Mouse (Mus musculus) activated CD4-positive, CD25-positive, alpha-beta regulatory T cell, adult 4 months (primary cell): ENCODE results near the gene Anapc5. TPM values are rescaled to one million over a fixed set of nuclear protein-coding genes. Genes with fewer than 3 reads are reported as not detected.

ENCODE experiments used
- ATAC-seq: one replicate; pipeline ENCODE4 v1.8.0; 2017
- polyA plus RNA-seq, 2 experiments: library from polyadenylated mRNA; unstranded; fragments of 100-300 nt; shearing (Covaris generic); gene quantifications; one replicate each; pipeline ENCODE4 v1.2.1; 2017

Anapc5 gene
- polyA plus RNA-seq, result 10 to 100 TPM; 90.8 to 92.8 TPM

DNA sequence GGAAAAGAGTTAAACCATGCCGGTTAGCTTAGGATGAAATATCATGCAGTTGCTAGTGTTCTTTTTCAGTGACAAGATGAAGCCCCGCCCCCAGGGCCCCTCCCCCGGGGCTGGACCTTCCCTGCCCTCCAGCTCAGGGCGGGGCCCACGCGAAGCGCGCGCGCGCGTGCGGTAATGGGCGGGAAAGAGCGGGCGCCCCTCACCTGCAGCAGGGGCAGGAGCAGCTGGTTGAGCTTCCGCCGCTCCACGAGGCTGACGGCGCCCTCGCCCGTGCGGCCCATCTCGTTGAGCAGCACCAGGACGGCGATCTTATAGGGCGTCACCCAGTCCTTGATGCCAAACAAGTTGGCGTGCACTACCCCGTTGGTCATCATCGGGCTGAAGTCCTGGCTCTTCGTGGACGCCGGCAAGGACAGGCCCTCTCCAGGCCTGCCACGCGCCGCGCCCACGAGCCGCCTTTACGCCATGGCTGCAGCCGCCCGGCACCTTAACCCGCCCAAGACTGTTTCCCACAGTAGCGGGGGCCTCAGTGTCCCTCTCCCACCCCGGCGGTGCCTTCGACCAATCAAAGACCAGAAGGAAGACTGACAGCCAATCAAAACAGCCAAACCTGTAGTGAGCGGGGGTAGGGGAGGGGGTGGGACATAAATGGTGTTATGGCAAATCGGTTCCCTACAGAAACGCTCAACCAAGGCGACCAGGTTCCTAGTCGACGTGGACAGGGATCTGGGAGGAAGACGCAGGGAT is at the start of gene Anapc5:
TSS of gene Anapc5 (minus strand) at position 563 of the 747 bp plus-strand sequence.
- peak; percentile 96 for ATAC-seq

DNA sequence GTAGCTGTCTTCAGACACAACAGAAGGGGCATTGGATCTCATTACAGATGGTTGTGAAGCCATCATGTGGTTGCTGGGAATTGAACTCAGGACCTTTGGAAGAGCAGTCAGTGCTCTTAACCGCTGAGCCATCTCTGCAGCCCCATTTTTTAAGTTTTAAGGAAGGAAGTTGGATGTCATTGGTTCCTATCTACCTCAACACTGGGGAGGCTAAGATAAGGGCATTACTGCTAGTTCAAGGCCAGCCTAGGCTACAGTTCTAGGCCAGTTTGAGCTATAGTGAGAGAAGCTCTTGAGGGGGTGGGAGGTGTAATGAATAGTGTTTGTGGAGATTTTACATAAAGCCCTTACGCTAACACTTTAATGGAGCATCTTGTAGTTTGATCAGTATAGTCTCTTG is 41.9 kb upstream of the Anapc5 start:
- no peak for ATAC-seq

DNA sequence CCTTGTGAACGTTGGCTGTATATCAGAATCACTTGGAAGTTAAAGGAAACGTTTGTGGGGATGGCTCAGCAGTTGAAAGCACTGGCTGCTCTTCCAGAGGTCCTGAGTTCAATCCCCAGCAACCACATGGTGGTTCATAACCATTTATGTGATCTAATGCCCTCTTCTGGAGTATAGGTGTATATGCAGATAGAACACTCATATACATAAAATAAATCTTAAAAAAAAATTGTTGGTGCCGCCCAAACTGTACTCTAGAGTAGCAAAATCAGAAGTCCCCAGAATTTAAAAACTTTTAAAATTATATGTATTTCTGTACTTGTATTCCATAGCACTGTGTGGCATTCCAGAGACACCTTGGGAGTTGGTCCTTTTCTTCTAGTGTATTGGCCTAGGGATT is 34.7 kb upstream of the Anapc5 start:
- ATAC-seq, result no peak

DNA sequence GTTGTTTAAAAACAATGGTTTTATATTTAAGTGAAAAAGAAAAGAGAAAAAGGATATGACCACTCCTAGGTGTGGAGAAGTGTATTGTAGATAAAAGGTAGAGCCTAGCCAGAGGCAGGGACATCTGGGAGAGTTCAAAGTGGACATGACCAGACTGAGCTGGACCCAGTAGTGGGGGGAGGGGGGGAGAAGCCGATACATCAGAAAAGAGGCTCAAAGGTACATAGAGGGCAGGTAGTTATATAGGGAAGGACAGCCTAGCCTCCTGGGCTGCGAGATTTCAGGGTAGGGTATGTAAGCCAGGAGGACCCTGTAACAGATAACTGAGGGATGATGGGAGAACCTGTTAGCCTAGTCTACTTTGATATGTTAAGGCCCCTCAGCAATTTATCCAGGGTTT is 31.5 kb upstream of the Anapc5 start:
- ATAC-seq, result no peak

DNA sequence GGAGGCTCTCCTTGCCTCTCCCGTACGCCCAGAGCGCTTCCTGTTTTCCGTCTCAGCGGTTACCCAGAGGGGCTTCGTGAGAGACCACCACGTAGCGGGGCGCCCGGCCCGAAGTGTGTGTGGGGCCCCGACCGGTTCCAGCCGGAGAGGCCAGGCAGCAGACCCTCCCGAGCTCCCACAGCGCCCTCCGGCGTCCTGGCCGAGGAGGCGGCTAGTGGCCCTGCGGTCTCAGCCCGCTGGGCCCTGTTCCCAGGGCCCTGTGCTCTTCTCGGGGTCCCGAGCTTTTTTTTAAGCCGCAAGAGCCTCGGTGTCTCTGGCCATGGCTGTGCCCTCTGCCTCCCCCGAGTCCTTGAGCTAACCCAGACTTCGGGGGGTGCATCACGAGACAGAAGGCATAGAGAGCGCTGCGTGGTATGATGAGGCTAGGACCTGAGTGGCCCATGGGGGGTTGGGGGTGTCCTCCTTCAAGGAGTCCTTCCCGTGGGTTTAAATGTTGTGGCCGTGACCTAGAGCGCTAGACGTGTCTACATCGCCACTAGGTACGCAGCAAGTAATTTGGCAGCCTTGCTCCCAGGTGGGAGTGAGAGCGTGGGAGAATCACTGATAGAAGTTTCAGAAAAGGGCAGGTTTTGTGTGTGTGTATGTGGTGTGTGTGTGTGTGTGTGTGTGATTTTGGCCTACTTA is 29.3 kb upstream of the Anapc5 start:
- ATAC-seq, result peak; percentile 17

DNA sequence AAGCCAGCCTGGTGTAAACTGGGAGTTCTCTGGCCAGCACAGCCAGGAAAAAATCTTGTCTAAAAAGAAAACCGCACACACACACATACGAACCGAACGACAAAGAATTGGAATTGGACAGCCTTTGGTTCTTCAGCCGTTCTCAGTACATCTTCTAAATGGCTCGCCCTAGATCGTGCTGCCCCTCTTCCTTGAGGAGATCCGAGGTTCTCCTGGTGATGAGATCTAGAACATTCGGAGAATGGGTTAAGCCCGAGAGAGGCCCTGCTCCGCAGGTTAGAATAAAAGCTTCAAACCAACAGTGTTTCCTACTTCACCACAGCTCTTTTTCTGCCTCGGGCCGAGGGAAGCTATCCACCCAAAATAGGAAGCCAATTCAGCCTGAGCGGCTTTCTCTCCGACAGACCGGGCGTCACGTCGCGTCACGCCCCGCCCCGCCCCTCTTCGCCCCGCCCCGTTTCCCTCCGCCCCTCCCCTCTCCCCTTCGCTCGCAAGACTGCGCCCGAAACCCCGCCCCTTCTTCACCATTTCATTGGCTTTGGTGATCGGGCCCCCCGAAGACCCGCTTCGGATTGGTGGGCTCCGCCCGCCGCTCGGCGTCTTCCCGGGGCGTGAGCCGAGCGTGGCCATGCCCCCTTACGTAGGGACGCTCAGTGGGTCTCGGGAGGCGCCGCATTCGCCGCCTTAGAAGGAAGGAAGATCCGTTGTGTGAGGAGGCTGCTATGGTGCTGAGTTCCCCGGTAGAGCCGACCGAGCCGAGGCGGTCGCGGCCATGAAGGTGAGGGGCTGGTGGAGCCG is 28.6 kb upstream of the Anapc5 start, which contains the start of gene Rnf34:
TSS of gene Rnf34 (plus strand) at position 528 of the 798 bp plus-strand sequence.
- peak; percentile 95 for ATAC-seq

DNA sequence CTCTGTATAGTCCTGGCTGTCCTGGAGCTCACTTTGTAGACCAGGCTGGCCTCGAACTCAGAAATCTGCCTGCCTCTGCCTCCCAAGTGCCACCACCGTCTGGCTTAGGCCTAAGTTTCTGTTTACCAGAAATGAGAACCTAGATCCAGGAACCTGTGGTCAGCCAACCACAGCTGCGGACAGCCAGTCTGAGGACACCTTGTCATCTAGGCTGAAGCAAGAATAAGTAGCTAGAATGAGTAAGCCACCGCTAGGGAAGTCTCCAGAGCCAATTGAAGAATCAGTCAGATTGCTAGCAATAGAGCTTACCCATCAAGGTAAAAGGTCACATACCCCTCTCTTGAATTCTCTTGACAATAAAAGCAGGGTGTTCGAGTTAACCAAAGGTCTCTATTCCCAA is 22.7 kb upstream of the Anapc5 start:
- ATAC-seq, result no peak

DNA sequence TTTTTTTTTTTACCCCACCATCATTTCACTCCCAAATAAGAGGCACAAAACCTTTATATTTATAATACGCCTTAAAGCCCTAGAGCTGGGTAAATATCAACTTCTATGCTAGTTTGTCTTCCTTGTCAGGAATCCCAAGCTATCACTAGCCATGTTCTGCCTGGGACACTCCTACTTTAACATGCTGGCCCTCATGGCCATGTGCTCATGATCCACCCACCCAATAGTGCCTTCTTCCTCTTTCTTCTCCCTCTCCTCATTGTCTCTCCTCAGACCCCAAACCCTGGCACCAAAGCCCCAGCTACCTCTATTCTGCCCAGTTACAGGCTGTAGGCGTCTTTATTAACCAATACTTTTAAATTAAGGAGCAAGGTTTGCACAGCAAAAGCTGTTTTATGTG is 20.0 kb upstream of the Anapc5 start:
- ATAC-seq, result no peak

DNA sequence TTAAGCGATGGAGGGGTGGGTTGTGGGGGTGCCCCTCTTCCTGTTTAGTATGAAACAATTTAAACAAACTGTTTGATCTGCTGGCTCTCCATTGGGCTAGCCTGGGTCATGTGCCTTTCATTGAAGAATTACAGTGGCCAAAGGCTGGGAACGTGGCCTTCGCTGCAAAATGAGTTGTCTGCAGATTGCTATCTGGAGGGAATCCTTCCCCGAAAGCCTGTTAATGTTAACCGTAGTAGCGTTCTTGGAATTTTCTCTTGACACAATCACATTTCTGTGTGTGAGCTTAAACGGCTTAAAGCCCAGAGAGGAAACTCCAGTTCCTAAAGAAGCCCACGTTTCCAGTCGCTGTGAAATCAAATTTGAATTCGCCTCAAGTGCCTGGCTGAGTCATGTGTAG is 11.9 kb upstream of the Anapc5 start:
- ATAC-seq, result no peak

DNA sequence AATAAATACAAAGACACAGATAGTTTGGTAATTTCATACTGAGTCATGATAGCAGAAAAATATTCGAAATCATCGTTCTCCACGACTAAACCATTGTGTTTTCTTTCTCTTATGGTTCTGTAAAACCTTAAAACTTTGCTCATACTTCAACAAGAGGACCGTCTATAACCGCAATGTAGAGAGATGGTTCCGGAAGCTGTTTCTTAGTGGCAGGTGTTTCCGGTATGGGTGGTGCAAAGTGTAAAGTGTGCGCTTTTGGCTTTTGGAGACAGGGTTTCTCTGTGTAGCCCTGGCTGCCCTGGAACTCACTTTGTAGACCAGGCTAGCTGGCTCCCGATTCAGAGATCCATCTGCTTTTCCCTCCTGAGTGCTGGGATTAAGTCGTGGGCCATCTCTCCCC is 11.4 kb upstream of the Anapc5 start:
- peak; percentile 63 for ATAC-seq

DNA sequence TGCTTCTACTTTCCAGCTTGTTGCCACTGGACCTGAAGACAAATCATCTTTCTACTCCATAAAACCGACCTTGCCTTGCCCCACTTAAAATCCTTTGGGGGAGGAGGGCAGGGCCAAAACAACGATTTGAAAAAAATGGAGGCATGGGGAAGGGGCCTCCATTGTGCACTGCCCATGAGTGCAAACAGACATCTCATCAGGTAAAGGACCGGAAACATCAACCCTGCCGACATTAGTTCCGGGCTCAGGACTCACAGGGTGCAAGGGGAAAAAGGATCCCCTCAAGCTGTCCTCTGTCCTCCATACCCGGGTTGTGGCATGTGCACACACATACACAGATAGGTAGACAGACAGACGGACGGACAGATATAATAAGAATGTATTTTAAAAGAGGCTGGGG is 4.0 kb upstream of the Anapc5 start:
- no peak for ATAC-seq

DNA sequence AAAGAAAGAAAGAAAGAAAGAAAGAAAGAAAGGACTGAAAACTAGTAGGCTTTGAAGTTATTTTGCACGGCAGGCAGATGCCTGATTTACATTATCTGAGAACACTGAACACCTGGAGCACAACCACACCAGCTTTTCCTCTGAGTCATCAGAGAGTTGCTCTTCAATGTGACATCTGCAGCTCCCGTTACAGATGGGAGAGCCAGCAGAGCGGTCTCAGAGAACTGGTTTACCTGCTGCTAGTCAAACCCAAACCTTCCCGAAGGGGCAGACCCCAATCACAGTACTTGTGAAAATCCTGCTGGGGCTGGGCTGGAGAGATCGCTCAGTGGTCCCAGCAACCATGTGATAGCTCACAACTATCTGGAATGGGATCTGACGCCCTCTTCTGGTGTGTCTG is 3.3 kb upstream of the Anapc5 start:
- no peak for ATAC-seq

DNA sequence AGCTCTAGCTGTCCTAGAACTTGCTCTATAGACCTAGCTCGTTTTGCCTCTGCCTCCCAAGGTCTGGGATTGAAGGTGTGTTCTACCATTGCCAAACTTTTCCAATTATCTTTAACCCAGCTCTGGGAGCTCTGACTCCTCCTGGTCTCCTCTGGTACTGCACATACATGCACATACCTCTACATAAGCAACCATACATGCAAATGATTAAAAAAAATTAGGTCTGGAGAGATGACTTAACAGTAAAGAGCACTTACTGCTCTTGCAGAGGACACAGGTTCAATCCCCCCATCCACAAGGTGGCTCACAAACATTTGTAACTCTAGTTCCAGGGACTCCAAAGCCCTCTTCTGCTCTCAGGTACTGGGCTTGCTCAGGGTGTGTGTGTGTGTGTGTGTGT is 2.8 kb upstream of the Anapc5 start:
- ATAC-seq, result no peak

DNA sequence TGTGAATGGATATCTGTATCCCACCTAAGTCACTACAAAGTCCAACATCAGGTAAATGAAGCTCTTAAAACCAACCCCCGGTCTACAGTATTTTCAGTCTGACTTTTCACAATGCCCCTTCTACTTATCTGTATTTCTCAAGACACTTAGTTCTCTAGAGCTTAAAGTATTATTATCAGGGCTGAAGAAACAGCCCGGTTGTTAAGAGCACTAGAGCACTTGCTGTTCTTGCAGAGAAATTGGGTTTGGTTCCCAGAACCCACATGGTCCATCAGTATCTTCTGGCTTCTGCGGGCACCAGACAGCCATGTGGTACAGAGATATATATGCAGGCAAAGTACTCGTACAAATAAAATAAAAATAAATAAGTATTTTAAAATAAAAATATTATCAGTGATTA is 1.3 kb upstream of the Anapc5 start:
- no peak for ATAC-seq

DNA sequence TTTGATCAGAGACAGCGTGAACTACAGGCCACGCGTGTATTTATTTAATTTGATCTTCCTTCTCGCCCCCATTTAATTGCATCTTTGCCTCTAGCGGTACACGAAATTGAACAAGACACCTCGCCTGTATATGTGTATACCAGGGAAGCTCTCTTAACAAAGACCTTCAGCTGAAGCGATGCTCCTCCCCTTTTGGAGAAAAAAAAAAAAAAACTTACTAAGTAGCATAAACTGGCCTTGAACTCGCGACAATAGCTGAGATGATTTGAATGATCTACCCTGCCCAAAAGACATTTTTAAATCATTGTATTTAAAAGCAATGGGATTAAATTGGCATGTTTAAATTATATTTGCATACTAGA is 366 bp upstream of the Anapc5 start:
- peak; percentile 26 for ATAC-seq

DNA sequence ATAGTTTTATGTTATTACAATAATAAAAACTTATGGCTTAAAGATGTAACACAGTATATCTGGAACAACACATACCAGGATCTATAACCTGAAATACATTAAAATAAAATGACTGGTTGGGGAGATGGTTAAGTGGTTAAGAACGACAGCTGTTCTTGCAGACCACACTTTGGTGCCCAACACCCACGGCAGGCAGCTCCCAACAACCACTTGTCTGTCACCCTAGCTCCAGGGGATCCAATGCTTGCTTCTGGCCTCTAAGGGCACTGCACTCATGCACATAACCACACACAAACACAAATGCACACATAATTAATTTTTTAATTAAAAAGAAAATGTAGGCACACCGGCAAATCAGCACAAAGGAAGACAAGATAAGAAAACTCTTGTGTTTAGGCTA is 8.4 kb downstream of the Anapc5 start:
- ATAC-seq, result no peak

DNA sequence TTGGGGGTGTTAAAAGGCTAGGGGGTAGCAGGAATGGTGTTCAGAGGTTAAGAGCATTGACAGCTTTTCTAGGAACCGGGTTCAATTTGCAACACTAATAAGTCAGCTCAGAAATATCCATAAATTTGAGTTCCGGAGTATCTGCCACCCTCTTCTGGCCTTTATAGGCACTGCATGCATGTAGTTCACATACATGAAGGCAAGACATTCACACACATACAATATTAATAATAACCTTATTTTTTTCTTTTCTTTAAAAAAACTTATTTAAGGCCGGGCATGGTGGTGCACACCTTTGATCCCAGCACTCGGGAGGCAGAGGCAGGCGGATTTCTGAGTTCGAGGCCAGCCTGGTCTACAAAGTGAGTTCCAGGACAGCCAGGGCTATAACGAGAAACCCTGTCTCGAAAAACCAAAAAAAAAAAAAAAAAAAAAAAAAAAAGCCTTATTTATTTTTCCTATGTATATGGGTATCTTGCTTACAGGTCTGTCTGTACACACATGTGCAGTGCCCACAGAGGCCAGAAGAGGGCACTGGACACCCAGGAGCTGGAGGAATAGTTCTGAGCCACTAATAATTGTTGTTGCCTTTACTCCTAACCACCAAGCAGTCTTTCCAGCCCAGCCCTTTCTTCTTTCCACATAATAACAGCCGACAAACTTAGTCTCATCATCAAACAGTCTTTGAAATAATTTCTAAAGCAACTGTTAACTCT is 9.6 kb downstream of the Anapc5 start:
- ATAC-seq, result peak; percentile 91

DNA sequence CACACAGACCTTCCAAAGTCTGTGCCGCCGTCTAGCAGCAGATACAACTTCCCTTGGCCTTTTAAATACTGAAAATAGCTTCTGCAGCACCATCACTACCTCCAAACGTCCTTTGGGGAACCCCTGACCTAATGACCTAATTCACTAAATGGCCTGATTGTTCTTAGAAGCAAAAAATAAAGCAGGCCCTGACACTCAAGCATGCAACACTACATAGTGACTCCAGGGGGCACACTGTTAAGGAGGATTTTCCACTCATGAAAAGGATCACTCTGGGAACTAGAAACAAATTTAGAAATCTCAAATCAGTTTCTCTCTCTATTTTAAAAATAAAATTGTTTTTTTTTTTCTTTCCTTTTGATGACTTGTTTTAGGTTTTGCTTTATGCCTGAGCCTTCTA is 15.6 kb downstream of the Anapc5 start:
- ATAC-seq, result no peak

DNA sequence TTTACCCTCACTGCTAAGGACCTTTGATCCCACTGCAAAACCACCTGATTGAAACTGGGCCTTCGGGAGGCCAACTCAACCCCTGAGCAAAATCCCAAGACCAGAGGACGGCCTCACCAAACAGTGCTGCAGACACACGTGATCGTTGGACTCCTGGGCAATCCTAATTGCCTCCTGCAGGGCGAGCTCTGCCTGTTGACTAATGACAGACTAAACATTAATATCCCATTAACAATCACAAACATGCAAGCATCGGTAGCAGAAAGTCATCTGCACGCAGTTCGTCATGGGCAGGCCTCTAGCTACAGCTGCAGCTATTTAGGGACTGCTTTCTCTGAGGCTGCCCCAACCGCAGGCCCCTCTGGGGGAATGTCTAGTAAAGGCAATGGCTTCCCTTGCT is 18.4 kb downstream of the Anapc5 start:
- ATAC-seq, result no peak

DNA sequence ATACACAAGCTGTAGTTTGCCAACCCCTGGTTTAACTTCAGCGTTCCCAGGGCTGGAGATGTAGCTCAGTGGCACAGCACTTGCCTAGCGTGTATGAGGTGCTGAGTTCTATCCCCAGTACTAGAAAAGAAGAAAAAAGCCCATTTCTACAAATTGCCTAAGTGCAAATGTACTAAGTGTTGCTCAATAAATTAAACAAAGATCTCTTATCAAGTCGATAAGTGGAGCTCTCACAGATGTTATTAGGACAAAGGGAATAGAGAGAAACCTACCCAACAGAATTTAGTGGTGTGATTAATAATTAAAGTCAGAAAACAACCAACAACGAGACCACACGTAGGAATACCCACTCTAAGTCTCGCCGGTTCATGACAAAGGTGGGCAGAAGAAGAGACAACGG is 19.5 kb downstream of the Anapc5 start:
- ATAC-seq, result no peak

DNA sequence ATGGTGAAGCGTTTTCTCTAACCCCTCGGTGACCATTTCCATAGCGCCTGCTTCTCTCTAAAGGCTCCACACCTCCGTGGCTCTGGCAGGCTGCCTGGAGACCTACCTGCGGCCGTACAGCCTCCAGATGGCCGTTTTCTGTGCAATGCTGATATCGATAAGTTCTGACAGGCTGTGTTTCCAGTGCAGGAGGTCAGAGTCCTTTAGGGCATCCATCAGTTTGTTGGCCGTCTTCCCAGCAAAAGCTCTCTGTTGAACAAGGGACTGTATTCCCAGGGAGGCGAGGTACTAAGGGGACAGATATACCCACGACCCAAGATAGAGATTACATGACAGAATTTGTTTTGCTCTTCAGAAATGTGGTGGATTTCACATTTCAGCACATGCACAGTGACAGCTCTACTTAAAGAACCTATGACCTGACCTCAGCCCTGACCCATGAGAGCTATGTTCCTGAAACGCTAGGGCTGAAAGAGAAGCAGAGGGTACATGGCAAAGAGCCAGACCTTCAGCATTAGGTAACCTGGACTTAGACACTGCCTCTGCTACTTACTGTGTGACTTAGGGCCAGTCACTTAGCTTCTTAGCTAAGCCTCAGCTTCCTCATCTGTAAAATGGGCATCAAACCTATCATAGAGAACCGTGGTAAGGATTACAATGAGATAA is 20.7 kb downstream of the Anapc5 start:
- no peak for ATAC-seq
